Mouse (Mus musculus) megakaryocyte progenitor cell, adult 5-6 weeks (primary cell): Measurements from ENCODE around the gene Olfr1385. TPM values are rescaled to one million over a fixed set of nuclear protein-coding genes. Genes with fewer than 3 reads are reported as not detected.
A peak's percentile ranks its signal among the peaks of the same experiment; 100 is the strongest.
"Not testable (repeated sequence)": the region's sequence is repeated elsewhere in the genome, so short reads cannot be mapped to it uniquely, and the experiment has no call there.

Source experiments
- ATAC-seq: replicated peaks from 2 replicates; pipeline ENCODE4 v1.8.0; 2016; ENCODE audit warnings: mild to moderate bottlenecking, moderate TSS enrichment, inconsistent platforms; ENCODE audit not compliant: poor library complexity
- total RNA-seq, 2 experiments: library from RNA; stranded (forward) in 1 of 2; stranded (reverse) in 1 of 2; fragments of 157-497, 149-512 nt in 1 of 2; fragments of 200-1000 nt in 1 of 2; gene quantifications; 2 replicates each; pipeline versions ENCODE4 v1.2.3 to v1.2.4; 2015 to 2017

The Olfr1385 gene
- total RNA-seq (2015) (0.10 TPM in 1 of 2 replicates, not detected in the other), total RNA-seq (2017) (0.17 TPM in 1 of 2 replicates, not detected in the other)

GRCm38 (mm10) chr11:49488770-49489169, at the start of gene Olfr1385:
Olfr1385 (plus strand) TSS chr11:49489070.
- not testable (repeated sequence) for ATAC-seq

GRCm38 (mm10) chr11:49455043-49455442, 33.8 kb upstream of the Olfr1385 start, which contains the start of gene Olfr1387:
Olfr1387 (plus strand) TSS chr11:49455343.
- no peak for ATAC-seq

- not testable (repeated sequence) for ATAC-seq
Measured at GRCm38 (mm10) chr11:49464746-49465145, 24.1 kb upstream of the Olfr1385 start, which contains the start of gene Olfr1386. Olfr1386 (plus strand) TSS chr11:49465046.

- ATAC-seq: no peak
Measured at GRCm38 (mm10) chr11:49485973-49486372, 2.9 kb upstream of the Olfr1385 start.

GRCm38 (mm10) chr11:49518086-49518485, 29.2 kb downstream of the Olfr1385 start:
- ATAC-seq: no peak

- ATAC-seq: no peak
Measured at GRCm38 (mm10) chr11:49519348-49519747, 30.5 kb downstream of the Olfr1385 start, which contains the start of gene Olfr1383. Olfr1383 (plus strand) TSS chr11:49519648.

- ATAC-seq: no peak
Measured at GRCm38 (mm10) chr11:49527947-49528346, 39.1 kb downstream of the Olfr1385 start, which contains the start of gene Olfr1382. Olfr1382 (plus strand) TSS chr11:49528247.

- ATAC-seq: no peak
Measured at GRCm38 (mm10) chr11:49532761-49533160, 43.9 kb downstream of the Olfr1385 start.

- ATAC-seq: 0 out of 2 replicates have a peak, but pooled peaks have one; percentile 55
Measured at GRCm38 (mm10) chr11:49536631-49537030, 47.8 kb downstream of the Olfr1385 start.

- ATAC-seq: not testable (repeated sequence)
Measured at GRCm38 (mm10) chr11:49543149-49543548, 54.3 kb downstream of the Olfr1385 start, which contains the start of gene Olfr1381. Olfr1381 (plus strand) TSS chr11:49543449.

Other genes starting within 250 kb of the Olfr1385 start
- 36.3 and 40.9 TPM in 2 replicates for gene Mgat1, start 244.9 kb upstream of the Olfr1385 start, total RNA-seq (2015)
- 54.2 and 61.9 TPM in 2 replicates for gene Mgat1, start 244.9 kb upstream of the Olfr1385 start, total RNA-seq (2017)
- 0.05 TPM in 2 replicates for gene Olfr1393, start 210.8 kb upstream of the Olfr1385 start, total RNA-seq (2015)
- not detected in 2 replicates for gene Olfr1393, start 210.8 kb upstream of the Olfr1385 start, total RNA-seq (2017)
- gene Olfr1392, start 203.8 kb upstream of the Olfr1385 start, total RNA-seq (2015): not detected in 2 replicates
- gene Olfr1392, start 203.8 kb upstream of the Olfr1385 start, total RNA-seq (2017): not detected in 2 replicates
- not detected in 2 replicates for gene Olfr10, start 184.3 kb upstream of the Olfr1385 start, total RNA-seq (2015)
- gene Olfr10, start 184.3 kb upstream of the Olfr1385 start, total RNA-seq (2017): not detected in 2 replicates
- gene Olfr1391, start 166.3 kb upstream of the Olfr1385 start, total RNA-seq (2015): not detected in 2 replicates
- gene Olfr1391, start 166.3 kb upstream of the Olfr1385 start, total RNA-seq (2017): not detected in 2 replicates
- gene Olfr1390, start 153.9 kb upstream of the Olfr1385 start, total RNA-seq (2015): not detected in 2 replicates
- gene Olfr1390, start 153.9 kb upstream of the Olfr1385 start, total RNA-seq (2017): not detected in 2 replicates
- gene Olfr1389, start 66.0 kb upstream of the Olfr1385 start, total RNA-seq (2015): not detected in 2 replicates
- gene Olfr1389, start 66.0 kb upstream of the Olfr1385 start, total RNA-seq (2017): not detected in 2 replicates
- gene Olfr1388, start 52.4 kb upstream of the Olfr1385 start, total RNA-seq (2015): 0.05 TPM in 1 of 2 replicates, not detected in the other
- 0.07 and 0.17 TPM in 2 replicates for gene Olfr1388, start 52.4 kb upstream of the Olfr1385 start, total RNA-seq (2017)
- gene Olfr1387, start 33.7 kb upstream of the Olfr1385 start, total RNA-seq (2015): not detected in 2 replicates
- gene Olfr1387, start 33.7 kb upstream of the Olfr1385 start, total RNA-seq (2017): not detected in 2 replicates
- not detected in 2 replicates for gene Olfr1386, start 24.0 kb upstream of the Olfr1385 start, total RNA-seq (2015)
- not detected in 2 replicates for gene Olfr1386, start 24.0 kb upstream of the Olfr1385 start, total RNA-seq (2017)
- not detected in 2 replicates for gene Olfr1384, start 17.7 kb downstream of the Olfr1385 start, total RNA-seq (2015)
- gene Olfr1384, start 17.7 kb downstream of the Olfr1385 start, total RNA-seq (2017): not detected in 2 replicates
- not detected in 2 replicates for gene Olfr1383, start 30.6 kb downstream of the Olfr1385 start, total RNA-seq (2015)
- gene Olfr1383, start 30.6 kb downstream of the Olfr1385 start, total RNA-seq (2017): not detected in 2 replicates
- not detected in 2 replicates for gene Olfr1382, start 39.2 kb downstream of the Olfr1385 start, total RNA-seq (2015)
- not detected in 2 replicates for gene Olfr1382, start 39.2 kb downstream of the Olfr1385 start, total RNA-seq (2017)
- gene Olfr1381, start 54.4 kb downstream of the Olfr1385 start, total RNA-seq (2015): not detected in 2 replicates
- not detected in 2 replicates for gene Olfr1381, start 54.4 kb downstream of the Olfr1385 start, total RNA-seq (2017)
- gene Olfr1380, start 67.8 kb downstream of the Olfr1385 start, total RNA-seq (2015): not detected in 2 replicates
- gene Olfr1380, start 67.8 kb downstream of the Olfr1385 start, total RNA-seq (2017): not detected in 2 replicates
- 0.02 and 0.07 TPM in 2 replicates for gene Flt4, start 120.2 kb downstream of the Olfr1385 start, total RNA-seq (2015)
- gene Flt4, start 120.2 kb downstream of the Olfr1385 start, total RNA-seq (2017): 0.17 and 0.24 TPM in 2 replicates
- gene Scgb3a1, start 174.5 kb downstream of the Olfr1385 start, total RNA-seq (2015): not detected in 2 replicates
- gene Scgb3a1, start 174.5 kb downstream of the Olfr1385 start, total RNA-seq (2017): not detected in 2 replicates
- gene Cnot6, start 223.7 kb downstream of the Olfr1385 start, total RNA-seq (2015): 78.8 and 89.8 TPM in 2 replicates
- 52.2 and 59.1 TPM in 2 replicates for gene Cnot6, start 223.7 kb downstream of the Olfr1385 start, total RNA-seq (2017)